Mouse (Mus musculus) G1E (cell line): ENCODE data around the gene Msl1.

Experiments
- CTCF ChIP-seq: IDR thresholded peaks from 2 replicates; pipeline ENCODE4 v1.5.1; 2012; ENCODE audit warnings: low read depth, low read length, inconsistent platforms, mixed read lengths
- GATA1 ChIP-seq: IDR thresholded peaks from 2 replicates; pipeline ENCODE4 v1.6.1; 2012; ENCODE audit warnings: borderline replicate concordance, low read length, inconsistent platforms, mixed read lengths
- GATA2 ChIP-seq: IDR thresholded peaks from 2 replicates; pipeline ENCODE4 v1.6.1; 2012; ENCODE audit warnings: low read depth, low read length, inconsistent platforms, borderline replicate concordance
- POLR2AphosphoS5 ChIP-seq: IDR thresholded peaks from 2 replicates; pipeline ENCODE4 v1.6.1; 2012; ENCODE audit warnings: low read depth, low read length, inconsistent platforms; ENCODE audit not compliant: insufficient replicate concordance
- TAL1 ChIP-seq: conservative IDR thresholded peaks from 2 replicates; pipeline ENCODE4 v1.6.1; 2012; ENCODE audit warnings: low read depth, low read length, inconsistent platforms, mixed read lengths

GRCm38 (mm10) chr11:98764746-98765145, 30.6 kb upstream of the Msl1 start:
- TF ChIP-seq CTCF (no peak), GATA1 (no peak), POLR2AphosphoS5 (no peak), TAL1 (no peak), GATA2 (no peak)
